Mouse (Mus musculus) lung, postnatal 4 days (tissue): ENCODE data around the gene Rps6ka4.

Experiments used
- DNase-seq, 2 experiments: peaks; one replicate each; pipeline ENCODE4 v3.0.0; 2021

Rps6ka4 gene

GRCm38 (mm10) chr19:6840475-6841291 lies at the start of gene Rps6ka4:
Gene Rps6ka4, minus strand, starts transcription at chr19:6840636.
- peak; percentile 80 to 88 for DNase-seq

- DNase-seq, result no peak
Measured at GRCm38 (mm10) chr19:6877965-6878364, 37.5 kb upstream of the Rps6ka4 start.

- no peak for DNase-seq
Measured at GRCm38 (mm10) chr19:6876799-6877198, 36.4 kb upstream of the Rps6ka4 start.

GRCm38 (mm10) chr19:6875834-6876233 lies 35.4 kb upstream of the Rps6ka4 start:
- DNase-seq, result no peak

GRCm38 (mm10) chr19:6874257-6874656 lies 33.8 kb upstream of the Rps6ka4 start:
- DNase-seq, result no peak

GRCm38 (mm10) chr19:6872701-6873100 lies 32.3 kb upstream of the Rps6ka4 start:
- DNase-seq, result no peak

GRCm38 (mm10) chr19:6871574-6872271 lies 31.3 kb upstream of the Rps6ka4 start:
- DNase-seq, result peak; percentile 33 to 55

- peak; percentile 69 to 77 for DNase-seq
Measured at GRCm38 (mm10) chr19:6869355-6869754, 28.9 kb upstream of the Rps6ka4 start.

GRCm38 (mm10) chr19:6861451-6861850 lies 21.0 kb upstream of the Rps6ka4 start:
- no peak for DNase-seq

- peak in 1 of 2 experiments; percentile 36 for DNase-seq
Measured at GRCm38 (mm10) chr19:6860706-6861105, 20.3 kb upstream of the Rps6ka4 start.

- no peak for DNase-seq
Measured at GRCm38 (mm10) chr19:6859971-6860370, 19.5 kb upstream of the Rps6ka4 start.

- DNase-seq, result no peak
Measured at GRCm38 (mm10) chr19:6859032-6859651, 18.7 kb upstream of the Rps6ka4 start.

- DNase-seq, result peak; percentile 63 to 77
Measured at GRCm38 (mm10) chr19:6858031-6858430, 17.6 kb upstream of the Rps6ka4 start, which contains the start of gene Ccdc88b. Gene Ccdc88b, minus strand, starts transcription at chr19:6858211.

- peak in 1 of 2 experiments; percentile 19 for DNase-seq
Measured at GRCm38 (mm10) chr19:6857391-6858005, 17.1 kb upstream of the Rps6ka4 start.

GRCm38 (mm10) chr19:6857003-6857360 lies 16.5 kb upstream of the Rps6ka4 start:
- DNase-seq, result no peak

- DNase-seq, result peak; percentile 52 to 67
Measured at GRCm38 (mm10) chr19:6856281-6857002, 16.0 kb upstream of the Rps6ka4 start.

GRCm38 (mm10) chr19:6855225-6856031 lies 15.0 kb upstream of the Rps6ka4 start:
- peak; percentile 66 to 81 for DNase-seq

- DNase-seq, result peak in 1 of 2 experiments; percentile 18
Measured at GRCm38 (mm10) chr19:6854658-6855057, 14.2 kb upstream of the Rps6ka4 start.

GRCm38 (mm10) chr19:6853903-6854302 lies 13.5 kb upstream of the Rps6ka4 start:
- DNase-seq, result peak in 1 of 2 experiments; percentile 15

- DNase-seq, result peak in 1 of 2 experiments; percentile 21
Measured at GRCm38 (mm10) chr19:6852393-6853305, 12.2 kb upstream of the Rps6ka4 start.
